Mouse (Mus musculus) induced T-regulatory cell, adult 2 months (primary cell): ENCODE results near the gene Tubg2.
A peak's percentile ranks its signal among the peaks of the same experiment; 100 is the strongest.
"Not testable (repeated sequence)": the region's sequence is repeated elsewhere in the genome, so short reads cannot be mapped to it uniquely, and the experiment has no call there.

Experiments used
- DNase-seq: peaks from one replicate; pipeline ENCODE4 v3.0.0-alpha.2; 2012; ENCODE audit warnings: low read depth

Gene Tubg2

DNA sequence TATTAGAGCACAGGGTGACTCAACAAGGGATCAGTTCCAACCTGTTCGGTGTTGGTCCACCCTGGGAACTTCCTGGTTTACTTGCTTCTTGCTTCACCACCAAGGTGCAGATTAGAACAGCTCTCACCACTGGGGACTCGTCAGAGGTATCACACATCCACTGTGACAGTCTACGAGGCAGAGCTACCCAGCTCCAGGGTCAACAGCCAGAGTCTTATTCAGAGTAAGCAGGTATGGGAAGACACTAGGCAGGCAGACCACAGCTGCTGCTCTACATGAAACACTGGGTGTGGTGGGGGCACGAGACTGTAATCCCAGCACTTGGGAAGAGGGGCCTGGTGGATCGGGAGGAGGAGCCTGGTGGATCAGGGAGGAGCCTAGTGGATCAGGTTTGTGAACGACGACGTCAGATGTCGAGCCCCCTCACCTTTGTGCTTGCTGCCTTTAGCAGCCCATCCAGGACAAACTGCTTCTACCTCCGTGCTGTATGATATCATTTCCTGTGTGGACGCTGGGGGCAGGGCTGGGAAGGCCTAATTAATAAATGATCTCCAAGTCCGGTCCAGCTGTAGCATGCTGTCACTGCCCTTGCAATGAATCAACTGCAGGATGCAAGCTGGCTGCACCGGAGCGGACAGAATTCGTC lies 17.0 kb upstream of the Tubg2 start:
- DNase-seq, result no peak

DNA sequence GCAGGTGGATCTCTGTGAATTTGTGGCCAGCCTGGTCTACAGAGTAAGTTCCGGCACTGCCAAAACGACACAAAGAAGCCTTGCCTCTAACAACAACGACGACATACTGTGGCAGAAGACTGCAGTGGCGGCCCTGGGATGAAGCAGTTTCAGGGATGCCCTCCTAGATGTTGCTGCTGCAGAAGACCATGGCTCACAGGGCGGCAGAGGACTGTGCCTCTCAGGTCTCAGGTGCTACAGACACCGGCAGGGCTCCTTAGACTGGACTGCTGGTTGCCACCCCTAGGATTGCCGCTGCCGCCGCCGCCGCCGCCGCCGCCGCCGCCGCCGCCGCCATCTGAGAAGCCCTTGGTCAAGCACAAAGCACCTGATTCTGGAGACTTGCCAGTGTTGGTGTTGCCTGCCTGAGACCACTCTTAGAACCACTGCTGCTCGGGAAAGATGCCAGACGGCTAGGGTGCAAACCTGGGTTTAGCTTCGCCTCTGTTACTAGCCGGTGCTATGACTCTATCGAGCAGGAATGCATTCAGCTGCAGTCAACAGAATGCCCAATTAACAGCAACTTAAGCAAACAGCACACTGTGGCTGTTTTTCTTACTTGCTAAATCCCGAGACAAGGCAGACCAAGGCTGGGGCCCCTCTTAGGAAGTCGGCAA lies 15.4 kb upstream of the Tubg2 start:
- DNase-seq, result peak; percentile 27

DNA sequence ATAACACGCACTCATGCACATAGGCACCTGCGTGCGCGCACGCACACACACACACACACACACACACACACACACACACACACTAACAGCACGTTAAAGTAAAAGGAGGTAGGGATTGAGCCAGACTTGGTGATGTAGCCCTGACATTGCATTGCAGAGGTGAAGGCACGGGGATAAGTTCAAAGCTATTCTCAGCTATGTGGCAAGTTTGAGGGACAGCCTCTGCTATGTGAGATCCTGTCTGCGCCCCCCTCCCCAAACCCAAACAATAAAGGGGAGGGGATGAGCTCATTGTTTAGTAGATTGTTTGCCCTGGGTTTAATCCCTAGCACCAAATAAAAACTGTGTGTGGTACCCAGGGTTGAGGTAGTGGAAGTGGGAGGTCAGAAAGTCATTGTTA lies 14.6 kb upstream of the Tubg2 start:
- DNase-seq, result no peak

DNA sequence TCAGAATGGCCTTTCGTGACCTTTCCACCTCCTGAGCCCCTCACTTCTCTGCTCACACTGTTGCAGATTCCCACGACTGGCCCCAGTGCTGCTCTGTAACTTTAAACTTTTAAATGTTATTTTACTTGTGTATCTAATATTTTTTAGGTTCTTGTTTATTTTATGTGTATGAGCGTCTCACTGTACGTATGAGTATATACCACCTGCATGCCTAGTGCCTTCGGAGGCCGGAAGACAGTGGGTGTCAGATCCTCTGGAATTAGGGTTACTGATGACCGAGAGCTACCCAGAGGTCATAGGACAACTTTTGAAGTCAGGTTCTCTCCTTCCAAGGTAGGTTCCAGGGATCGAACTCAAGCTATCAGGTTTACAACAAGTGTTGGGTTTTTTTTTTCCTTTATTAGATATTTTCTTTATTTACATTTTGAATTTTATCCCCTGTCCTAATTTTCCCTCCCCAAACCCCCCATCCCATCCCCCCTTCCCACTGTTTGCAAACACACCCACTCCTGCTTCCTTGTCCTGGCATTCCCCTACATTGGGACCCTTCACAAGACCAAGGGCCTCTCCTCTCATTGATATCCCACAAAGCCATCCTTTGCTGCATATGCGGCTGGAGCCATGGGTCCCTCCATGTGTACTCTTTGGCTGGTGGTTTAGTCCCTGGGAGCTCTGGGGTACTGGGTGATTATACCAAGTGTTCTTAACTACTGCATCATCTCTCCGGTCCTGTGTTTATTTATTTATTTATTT lies 13.3 kb upstream of the Tubg2 start:
- DNase-seq, result no peak

DNA sequence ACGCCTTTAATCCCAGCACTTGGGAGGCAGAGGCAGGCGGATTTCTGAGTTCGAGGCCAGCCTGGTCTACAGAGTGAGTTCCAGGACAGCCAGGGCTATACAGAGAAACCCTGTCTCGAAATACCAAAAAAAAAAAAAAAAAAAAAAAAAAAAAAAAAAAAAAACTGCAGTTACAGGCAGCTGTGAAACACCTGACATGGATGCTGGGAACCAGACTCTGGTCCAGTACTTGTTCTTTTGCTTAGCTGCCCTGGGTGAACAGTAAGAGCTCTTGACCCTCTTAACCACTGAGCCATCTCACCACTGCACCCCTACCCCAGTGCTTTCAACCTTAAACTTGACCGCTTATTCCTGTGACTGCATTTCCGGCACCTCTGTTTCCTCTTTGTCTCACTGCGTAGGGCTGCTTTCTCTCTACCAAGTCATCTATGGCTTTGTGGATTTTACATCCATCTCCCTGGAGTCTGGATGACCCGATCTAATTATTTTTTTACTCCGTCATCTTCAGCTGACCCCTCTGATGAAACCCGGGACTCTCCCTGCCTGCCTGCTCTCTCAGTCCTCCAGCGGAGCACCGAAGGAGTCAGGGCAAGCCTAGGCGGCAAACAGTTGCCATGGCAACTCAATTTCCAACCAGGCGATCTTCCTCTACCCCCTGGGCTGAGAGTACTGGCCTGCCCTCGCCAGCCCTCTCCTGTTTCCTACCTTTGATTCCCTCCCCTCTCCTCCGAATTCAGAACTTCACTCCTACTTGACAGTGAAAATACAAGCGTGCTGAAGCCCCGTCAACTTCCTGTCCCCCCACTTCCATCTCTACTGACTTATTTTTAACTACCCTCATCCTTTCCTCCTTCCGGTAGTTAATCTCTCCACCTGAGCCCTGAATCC lies 12.1 kb upstream of the Tubg2 start:
- peak; percentile 81 for DNase-seq

DNA sequence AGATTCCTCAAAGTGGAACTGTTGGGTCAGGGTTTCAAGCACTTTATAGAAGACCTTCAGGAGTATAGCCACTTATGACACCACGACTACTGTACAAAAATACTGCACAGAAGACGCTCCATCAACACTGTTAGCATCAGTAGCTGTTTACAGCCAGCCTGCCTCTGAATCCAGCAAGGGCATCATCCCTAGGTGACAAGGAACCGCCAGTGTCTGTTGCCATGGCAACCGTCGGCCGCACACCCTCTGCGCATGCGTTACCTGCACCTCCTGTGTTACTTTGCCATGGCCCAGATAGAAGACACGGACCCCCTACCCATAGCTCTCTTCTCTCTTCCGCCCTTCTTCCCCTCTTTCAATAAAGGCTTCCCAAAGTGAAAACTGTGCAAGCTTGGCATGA lies 9.3 kb upstream of the Tubg2 start:
- no peak for DNase-seq

DNA sequence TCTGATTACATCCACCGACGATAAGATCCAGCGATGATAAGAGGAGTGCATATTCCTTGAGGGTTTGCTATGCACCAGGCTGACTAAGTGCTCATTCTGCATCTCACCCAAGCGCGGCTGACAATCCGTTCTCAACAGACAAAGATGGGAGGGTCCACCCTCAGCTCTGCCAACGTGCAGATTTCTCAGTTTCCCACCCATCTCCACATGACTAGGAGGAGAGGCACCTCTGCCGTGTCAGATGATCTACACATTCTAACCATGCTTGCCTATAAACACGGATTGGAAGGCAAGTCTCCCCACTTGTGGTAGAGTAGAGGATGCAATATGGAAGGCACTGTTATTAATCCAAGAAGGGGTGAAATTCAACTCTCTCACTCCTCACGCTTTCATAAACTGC lies 7.0 kb upstream of the Tubg2 start:
- DNase-seq, result no peak

DNA sequence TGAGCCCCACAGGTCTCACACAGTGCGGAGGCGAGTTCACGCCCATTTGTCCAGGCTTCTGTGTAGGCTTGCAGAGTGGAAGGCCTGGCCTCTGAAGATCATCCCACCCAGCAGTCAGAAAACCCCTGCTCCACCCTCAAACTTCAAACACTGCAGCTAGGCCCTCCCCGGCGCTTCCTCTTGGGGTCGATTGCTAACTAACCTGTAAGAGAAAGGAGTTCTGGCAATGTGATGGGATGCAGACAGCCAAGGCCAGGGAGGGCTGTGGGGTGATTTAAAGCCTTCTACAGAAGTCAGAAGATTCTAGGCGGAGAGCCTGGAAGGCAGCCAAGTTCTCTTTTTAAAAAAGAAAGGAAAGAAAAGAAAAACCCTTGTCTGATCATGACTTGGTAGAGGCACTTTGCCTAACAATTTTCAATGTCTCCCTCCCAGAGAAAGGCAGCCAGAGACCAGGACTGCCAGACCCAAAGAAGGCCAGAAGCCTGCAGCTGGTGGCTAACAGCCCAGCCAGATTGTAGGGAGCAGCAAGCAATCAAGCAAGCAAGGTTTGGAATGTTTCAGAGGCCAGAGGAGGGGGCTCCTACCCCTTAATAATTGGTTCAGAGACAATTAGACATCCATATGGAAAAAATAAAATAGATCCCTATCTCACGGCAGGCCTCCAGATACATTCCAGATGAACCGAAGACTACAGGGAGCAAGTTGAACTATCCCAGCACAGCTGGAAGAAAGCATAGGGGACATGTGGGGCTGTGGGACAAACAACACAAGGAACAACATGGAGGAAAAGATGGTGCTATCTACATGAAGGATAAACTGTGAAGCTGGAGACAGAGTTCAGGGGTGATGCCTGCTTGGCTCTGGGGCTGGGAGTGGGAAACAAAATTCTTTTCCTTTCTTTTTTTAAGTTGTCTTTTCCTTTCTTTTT lies 6.3 kb upstream of the Tubg2 start:
- no peak for DNase-seq

DNA sequence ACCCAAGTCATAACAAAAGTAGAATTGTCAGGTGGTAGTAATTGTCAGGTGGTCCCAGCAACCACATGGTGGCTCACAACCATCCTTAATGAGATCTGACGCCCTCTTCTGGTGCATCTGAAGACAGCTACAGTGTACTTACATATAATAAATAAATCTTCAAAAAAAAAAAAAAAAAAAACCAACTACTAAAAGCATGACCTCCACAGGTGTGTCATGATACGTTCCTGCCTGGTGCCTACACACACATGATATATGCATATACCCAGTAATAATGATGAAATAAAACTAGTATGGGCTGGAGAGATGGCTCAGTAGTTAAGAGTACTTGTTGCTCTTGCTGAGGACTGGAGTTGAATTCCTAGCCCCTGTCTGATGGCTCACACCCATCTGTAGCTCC lies 4.6 kb upstream of the Tubg2 start:
- DNase-seq, result no peak

DNA sequence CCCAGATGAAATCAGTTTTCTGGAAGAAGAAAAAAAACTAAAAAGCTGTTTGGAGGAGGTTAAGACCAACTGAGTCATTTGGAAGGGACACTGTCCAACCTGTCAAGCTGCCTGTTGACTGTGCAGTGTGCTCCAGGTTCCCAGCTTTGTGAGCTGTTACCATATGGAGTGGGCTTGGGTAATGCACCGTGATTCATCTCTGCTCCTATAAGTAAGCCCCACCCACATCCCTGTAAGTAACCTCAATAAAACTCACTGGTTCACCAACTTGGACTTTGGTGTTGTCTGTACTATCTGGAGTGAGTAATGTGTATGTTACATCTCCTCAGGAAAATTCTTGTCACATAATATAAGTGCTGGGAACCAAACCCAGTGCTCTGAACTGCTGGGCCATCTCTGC lies 2.9 kb upstream of the Tubg2 start:
- no peak for DNase-seq

DNA sequence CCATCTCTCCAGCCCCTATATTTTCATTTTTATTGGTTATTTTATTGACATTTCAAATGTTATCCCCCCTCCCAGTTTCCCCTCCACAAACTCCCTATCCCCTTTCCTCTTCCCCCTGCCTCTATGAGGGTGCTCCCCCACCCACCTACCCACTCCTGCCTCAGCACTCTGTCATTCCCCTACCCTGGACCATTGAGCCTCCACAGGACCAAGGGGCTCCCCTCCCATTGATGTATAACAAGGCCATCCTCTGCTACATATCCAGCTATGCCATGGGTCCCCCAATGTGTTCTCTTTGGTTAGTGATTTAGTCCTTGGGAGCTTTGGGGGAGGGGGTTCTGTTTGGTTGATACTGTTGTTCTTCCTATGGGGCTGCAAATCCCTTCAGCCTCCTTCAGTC lies 1.1 kb upstream of the Tubg2 start:
- no peak for DNase-seq

DNA sequence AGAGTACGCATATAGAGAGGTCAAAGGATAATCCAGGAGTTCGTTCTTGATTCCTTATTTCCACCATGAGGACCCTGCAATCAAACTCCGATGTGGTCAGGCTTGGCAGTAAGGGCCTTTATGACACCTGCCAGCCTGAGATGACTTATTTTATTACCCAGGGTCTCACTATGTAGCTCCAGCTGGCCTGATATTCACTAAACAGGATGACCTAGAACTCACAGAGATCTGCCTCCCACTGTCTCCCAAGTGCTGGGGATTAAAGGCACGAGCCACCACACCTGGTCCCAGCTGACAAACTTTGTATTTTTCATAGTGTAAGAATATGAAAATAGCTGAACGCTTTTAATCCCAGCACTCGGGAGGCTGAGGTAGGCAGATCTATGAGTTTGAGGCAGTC lies 556 bp upstream of the Tubg2 start:
- no peak for DNase-seq

DNA sequence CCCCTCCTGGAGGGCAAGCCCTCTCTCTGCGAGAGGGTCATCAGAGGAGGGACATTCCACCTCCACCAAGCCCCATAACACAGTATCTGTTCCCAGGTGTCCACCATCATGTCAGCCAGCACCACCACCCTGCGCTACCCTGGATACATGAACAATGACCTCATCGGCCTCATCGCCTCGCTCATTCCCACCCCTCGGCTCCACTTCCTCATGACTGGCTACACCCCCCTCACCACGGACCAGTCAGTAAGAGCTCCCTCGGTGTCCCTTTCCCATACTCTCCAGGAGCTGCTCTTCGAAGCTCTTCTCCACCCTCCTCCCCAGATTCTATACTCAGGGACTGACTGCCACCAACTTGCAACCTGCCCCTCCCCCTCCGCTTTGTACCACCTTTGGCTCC lies 4.4 kb downstream of the Tubg2 start:
- DNase-seq, result not testable (repeated sequence)

DNA sequence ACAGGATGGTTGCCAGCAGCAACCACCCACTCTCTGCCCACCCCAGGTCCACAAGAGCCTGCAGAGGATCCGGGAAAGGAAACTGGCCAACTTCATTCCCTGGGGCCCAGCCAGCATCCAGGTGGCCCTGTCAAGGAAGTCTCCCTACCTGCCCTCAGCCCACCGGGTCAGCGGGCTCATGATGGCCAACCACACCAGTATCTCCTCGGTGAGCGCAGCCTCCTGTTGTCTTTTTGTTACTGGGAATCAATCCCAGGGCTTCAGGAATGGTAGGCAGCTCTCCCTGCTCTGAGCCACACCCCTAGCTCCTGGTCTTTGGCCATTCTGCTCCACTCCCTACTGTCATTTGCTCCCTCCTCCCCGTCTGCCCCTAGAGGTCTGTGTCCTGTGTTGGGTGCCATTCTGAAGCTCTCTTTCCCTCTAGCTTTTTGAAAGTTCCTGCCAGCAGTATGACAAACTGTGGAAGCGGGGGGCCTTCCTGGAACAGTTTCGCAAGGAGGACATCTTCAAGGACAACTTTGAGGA lies 5.3 kb downstream of the Tubg2 start:
- not testable (repeated sequence) for DNase-seq

DNA sequence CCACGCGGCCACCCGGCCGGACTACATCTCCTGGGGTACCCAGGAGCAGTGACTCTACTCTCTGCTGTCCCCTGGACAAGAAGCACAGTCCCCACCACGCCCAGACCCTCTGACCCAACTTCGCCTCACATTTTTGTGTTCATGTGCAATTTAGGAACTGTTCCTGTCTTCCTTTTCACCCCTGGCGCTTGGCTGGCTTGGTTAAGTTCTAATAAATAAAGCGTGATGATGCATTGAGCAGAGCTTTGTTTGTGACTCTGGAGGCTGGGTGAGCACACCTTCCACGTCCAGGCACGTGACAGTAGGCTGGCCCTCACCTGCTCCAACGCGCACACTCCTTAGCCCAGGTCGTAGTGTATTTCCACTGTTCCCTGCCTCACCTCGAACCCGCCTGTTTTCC lies 5.8 kb downstream of the Tubg2 start:
- no peak for DNase-seq

DNA sequence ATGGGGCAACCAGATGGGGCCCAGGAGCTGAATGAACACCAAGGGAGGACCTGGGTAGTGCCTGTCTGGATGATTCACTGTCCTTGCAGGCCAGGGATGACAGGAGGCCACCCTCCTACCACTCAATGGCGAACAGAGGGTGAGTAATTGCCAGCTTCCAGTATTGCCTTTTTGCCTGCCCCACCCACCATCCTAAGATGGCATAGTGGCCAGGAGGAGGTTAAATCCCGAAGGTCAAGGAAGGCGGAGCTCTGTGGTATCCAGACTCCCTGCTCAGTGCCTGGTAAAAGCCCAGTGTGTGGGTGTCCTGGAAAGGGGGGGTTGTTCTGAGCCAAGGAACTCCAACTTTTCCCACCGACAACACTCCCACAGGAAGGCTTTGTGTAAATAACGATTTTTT lies 6.6 kb downstream of the Tubg2 start:
- no peak for DNase-seq

DNA sequence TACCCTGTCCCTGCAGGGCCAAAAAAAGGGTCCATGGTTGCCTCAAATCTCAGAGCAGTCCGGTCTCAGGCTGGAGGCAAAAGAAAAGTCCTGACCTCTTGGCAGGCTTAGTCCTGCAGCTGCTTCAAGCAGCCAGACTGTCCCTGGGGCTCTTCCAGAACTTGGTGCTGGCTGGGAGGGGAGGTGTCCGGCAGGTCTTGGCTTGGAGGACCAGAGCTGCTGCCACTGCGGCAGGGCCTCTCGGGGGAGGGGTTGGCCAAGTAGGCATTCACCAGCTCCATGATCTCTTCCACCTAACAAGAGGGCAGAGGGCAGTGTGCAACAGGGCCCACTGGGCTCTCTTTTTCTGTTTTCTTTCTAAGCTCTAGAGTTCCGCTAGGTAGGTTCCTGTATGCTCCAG lies 7.1 kb downstream of the Tubg2 start:
- DNase-seq, result no peak

DNA sequence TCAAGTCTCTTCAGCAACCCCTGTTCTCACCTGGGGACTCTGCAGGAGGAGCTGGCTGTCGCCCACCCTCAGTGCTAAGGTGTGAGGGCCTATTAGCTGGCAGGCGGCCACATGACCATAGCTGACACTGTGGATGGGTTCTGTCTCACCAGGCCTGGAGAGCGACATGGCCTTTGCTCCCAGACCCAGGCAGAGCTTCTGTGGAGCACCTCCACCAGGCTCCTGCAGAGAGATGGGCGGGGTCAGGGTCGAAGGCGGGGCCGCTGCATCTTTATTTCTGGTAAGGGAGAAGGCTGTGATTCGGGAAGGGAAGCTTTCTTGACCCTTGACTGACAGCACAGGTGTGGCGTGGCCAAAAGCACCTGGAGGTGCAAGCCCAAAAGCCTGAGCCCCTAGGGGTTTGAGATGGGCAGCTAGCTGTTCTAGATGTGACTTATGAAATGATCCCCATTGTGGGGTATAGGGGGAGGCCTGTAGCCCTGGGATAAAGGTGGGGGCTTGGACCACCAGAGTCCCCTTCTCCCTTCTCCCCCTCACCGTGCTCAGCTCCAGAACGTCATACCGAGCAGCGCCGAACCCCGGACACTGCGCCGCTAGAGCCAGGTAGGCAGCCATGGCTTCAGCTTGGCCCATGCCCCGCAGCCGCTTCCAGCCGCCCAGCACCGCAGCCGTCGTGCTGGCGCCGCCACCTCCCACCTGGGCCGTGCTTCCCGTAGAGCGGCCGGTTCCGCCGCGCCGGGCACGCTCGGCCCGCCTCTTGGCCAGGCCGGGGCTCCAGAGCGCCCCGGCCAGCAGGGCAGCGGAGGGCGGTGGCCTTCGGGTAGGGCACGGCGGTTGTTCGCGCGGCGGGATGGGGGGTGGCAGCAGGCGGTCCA lies 8.0 kb downstream of the Tubg2 start:
- DNase-seq, result peak; percentile 19

DNA sequence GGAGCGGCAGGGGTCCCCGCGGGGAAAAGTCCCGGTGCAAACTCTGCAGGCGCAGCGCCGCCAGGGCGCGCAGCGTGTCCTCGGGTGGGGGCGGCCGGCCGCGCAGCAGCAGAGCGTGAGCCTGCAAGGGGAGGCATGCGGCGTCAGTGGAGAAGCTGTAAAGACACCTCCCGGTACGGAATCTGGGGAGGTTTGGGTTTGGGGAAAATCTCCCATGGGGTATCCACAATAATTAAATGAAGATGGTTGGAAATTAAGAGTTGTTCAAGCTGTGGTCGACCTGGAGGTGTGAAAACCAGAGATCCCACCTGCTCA lies 8.6 kb downstream of the Tubg2 start:
- peak; percentile 51 for DNase-seq
